Mouse (Mus musculus) lung, postnatal 4 days (tissue): ENCODE data around the gene Mvb12b.

Source experiments
- DNase-seq, 2 experiments: peaks; one replicate each; pipeline ENCODE4 v3.0.0; 2021

Gene Mvb12b

DNA sequence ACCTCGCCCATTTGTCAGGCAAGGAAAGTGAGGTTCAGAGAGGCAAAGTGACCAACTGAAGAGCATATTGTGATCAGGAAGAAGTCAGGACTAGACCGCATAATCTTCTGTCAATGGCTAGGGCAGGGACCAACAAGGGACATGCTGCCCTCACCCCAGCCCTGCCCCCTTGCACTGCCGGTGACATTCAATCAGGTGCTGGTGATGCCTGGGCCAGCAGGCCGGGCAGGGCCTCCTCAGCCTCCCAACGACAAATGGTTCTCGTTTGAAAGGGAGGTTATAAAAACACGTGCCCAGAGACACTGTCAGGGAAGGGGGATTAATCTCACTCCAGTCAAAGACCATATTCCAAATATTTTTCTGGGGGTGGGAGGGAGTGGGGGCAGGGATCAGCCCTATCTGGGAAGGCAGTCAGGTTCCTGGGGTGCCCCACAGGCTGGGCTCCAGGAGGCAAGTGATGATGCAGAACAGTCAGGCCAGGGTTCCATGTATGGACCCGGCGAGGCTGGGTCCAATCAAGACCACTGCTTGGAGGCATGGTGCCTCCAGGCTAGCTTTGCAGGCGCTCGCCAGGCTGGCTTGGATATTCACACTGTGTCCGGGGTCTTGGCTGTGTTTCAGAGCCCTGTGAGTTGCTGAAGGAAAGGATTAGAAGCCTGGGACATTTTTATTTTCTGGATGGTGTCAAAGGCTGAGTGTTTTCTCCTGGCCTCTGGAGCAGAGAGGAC, 168.2 kb downstream of the Mvb12b start:
- no peak for DNase-seq

DNA sequence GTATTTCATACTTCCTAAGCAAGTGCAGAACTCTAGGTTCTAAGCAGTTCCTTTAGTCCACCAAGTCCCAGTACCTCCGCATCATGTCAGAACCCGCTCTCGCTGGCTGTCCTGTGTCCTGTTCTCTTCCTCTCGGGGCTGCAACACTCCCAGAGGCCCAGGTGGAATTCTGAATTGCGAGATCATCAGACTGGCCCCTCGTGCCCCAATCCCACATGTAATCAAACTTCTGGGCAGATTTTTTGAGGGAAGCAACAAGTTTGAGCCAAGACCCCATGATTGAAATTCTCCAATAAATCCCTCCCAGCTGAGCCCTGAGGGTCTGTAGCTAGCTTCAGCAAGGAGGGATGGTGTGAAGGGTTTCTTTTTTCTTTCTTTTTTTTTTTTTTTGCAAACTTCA, 169.2 kb downstream of the Mvb12b start:
- DNase-seq, result no peak

DNA sequence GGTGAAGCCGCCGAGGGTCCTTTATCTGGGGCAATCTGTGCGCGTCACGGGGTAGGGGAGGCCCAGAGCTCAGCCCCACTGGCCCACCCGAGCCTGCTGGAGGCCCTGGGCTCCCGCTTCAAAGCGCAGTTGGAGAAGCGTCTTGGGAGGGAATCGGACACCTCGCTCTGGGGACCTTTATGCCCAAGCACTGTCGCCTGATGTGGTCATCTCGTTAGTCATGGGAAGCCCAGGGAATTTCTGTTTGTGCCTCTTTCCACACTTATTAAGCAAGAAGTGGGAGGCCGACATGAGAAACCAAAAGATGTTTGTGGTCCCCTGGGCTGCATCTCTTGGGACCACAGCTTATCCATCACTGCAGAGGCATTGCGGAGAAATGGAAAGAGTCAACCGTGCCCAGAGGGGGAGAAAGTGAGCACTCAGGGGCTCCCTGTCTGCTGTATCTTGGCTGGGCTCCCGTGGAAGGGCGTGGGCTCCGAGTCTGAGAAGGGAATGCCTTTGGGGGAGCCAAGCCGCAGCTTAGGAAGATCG, 169.9 kb downstream of the Mvb12b start:
- DNase-seq, result no peak

DNA sequence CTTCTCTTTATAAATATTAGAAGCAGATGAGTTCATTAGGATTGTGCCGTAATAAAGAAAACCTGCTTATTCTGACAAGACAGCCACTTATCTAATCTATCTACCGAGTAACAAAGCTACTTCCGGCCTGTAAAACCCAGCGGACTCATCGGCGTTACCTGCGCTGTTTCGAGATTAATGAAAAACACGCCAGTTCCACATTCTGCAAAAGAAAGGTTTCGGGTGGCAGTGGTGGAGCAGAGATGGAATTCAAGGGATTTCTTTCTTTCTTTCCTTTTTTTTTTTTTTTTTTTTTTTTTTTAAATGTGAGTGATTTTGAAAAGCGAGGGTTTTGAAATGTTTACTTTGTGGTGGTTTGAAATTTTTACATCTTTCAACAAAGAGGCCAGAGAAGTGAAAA, 170.4 kb downstream of the Mvb12b start:
- no peak for DNase-seq

DNA sequence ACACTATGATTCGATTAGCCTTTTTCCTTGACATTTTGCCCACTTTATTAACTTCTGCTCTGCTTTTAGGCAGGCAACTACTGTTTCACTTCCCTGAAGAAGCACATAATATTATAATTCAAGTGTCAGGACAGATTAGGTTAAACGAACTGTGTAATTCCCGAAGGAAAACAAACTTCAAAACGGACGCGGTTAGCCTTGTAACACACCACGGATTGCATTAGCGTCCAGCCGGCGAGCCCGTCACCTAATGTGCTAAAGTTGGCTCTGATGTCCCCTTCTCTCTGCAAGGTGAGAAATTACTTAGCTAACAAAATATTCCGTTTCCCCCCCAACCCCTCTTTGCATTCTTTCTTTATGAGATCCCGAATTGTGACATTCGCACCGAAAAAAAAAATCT, 170.9 kb downstream of the Mvb12b start:
- DNase-seq, result no peak

DNA sequence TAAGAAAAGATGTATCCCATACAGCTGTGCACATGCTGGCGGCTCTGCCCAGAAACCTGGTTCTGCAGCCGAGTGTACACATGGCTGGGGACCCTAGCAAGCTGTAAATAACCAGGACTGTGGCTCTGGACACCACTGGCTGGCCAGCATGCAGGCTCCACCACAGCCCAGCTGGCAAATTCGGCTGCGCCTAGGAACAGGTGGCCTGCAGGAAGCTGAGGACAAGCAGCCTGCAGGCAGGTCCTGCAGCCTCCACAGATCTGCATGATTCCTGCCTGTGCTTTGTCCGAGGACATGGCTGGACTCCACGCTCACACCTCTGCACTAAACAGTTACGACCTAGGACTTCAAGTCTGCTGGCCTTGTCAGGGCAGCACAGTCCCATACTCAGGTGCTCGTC, 172.8 kb downstream of the Mvb12b start:
- DNase-seq, result no peak

DNA sequence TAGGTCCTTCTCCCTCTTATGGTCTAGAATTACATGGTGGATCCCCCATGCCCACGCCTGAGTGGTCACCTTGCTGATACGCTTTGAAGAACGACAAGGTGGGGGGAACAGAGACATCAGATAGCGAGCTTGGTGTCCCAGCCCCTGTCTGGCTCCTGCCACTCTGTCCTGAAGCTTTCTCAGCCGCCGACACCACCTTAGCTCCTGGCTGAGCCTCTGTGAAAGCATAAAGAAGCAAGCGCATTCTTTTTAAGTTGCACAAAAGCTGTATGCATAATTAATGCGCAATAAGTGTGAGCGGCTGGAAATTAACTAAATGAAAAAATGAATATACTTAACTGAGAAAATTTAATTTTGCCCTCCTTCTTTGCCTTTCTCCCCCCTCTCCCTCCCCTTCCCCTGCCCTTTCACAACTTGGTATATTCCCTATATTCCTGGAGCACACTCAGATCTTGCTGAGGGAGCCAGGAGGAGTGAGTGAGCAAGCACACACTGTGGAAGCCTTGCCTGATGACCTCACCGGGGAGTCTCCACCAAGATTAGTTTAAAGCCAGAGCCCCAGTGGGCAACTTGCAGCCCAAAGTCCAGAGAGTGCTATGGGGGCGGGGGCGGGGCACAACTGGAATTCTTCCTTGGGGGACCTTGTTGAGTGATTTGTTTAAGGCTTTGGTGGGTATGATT, 174.0 kb downstream of the Mvb12b start:
- no peak for DNase-seq

DNA sequence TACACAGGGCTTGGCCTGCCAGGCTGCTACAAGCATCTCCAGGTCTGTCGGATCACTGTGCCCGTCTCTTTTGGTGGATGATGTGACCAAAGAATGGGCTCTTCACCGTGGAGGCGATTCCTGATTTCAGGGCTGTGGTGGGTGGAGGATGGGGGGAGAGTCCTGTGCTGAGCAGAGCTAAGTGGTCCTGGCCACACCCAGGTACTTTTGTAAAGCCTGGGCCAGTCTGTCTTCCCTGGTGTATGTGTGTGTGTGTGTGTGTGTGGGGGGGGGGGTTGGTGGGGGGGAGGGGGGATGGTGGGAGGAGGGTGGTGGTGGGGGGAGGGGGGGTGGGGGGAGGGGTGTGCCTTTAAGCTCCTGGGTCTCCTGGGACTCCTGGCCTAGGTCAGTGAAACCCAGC, 174.9 kb downstream of the Mvb12b start:
- DNase-seq, result no peak

DNA sequence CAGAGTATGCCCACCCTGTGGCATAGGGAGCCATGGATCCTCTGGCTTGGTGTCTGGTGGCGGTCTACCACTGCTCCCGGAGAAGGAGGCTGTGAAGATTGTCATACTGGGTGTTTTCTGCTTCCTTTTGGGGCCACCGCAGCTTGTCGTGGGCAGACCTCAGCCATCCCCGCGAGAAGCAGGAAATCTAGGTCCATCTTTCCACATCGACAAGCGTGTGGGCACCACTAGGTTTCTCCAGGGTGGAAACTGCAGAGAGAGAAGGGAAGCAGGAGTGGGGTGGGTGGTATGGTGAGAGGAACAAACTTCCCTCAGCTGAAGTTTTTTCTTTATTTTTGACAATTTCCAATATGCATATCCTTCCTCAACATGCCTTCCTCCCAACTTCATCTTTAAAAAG, 178.9 kb downstream of the Mvb12b start:
- DNase-seq, result no peak

DNA sequence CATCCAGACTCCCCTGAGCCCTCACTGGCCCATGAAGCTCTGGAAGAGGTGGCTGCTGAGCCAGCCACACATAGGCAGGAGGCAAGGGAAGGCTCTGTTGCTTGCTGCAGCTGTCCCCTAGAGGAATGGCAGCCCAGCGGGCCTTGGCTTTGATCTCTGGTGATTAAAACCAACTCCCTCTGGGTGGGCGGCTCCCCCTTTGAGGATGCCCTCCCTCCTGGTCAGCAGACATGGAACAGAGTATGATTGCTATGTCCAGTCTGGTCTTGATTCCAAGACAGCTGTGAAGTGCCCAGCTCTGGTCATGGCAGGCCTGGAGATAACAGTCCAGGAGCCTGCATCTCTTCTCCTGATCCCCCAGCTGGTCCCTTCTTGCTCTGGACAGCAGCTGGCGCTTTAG, 179.7 kb downstream of the Mvb12b start:
- no peak for DNase-seq

DNA sequence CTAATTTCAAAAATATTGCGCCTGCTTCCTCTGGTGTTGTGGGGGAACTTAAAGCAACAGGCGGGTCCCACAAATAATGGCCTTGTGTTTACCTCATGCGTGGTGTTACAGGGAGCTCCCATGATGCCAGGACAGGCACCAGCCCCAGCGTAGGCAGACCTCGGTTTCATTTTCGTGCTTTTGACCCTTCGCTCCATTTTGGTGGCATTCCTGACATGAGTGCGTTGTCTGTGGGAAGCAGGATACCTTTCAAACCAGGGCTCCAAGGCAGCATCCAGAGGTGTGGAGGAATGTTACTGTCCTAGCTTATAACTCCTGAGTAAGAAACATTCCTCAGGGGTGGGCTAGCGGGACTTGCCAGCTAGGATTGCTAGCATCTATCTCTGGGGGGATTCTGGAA, 181.3 kb downstream of the Mvb12b start:
- DNase-seq, result no peak

DNA sequence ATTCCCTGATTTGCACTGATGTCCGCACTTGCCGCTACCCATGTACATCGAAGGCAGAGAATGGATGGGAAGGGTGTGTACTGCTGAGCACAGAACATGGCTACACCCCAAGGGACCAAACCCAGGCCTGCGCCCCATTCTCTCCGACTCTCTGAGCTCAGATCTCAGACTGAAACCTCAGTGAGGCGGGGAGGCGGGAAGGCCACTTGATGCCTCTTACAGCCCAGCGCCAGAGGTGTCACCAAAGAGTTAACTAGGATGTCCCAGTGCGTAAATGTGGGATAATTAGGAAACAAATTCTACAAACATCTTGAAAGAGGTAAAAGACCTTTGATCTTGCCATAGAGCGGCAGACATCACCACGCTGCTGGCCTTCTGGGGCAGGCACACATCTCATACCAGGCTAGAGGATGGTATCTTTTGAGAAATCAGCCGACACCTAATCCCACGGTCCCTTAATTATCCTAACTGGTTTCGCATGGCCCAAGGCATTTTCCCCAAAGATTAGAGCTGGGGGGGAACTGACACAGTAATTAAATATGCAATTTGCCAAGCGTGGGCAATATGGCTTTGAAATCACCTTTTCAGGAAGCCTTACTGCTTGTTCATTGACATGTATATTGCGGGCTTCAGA, 181.9 kb downstream of the Mvb12b start:
- no peak for DNase-seq

DNA sequence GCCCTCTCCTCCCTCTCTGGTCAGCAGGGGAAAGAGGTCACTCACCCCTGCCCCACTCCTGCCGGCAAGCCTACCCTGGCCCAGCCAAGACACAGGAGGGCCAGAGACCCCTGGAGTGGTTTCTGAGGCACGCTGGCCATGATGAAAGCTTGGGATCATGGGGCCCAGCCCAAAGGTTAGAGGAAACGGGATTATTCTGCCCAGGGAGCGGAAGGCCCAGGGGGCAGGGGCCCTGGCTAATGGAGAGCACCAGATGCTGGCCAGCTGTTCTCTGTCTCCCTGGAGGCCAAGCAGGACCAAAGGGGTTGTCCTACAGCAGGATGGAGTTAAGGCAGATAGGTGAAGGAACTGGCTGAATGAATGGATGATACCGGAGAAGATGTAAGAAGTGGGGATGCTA, 184.5 kb downstream of the Mvb12b start:
- DNase-seq, result no peak

DNA sequence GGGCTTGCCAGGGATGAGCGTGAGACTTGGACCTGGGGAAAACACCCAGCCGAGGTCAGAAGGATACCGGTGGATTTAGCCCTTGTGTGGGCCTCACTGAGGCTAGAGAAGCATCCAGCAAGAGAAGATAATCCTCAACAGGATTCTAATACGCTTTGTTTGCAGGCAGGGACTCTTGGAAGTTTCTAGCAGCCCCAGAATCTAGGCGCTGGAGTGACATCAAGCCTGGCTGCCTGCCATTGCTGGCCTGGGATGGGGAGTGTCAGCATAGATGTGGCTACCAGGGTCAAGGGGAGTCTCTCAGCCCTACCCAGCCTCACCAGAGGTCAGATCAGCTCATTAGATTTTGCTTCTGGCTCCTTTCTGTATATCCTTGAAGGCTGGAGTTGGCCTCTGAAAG, 185.0 kb downstream of the Mvb12b start:
- DNase-seq, result peak; percentile 37 to 59

DNA sequence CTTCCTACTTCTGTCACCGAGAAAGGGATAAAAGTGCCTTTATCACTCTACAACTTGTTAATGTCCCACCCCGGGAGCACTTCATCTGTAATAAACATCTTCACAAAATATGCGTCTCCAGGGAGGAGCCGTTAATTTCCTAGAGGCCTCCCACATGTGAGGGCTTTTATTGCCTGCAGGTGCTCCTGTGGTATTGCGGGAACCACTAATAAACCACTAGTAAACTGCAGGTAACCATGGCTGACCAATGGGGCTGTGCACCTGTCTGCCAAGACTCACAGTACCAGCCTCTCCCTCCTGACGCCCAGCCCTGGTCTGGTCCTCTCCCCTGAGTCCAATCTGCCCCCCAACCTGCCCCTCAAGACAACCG, 186.3 kb downstream of the Mvb12b start:
- no peak for DNase-seq

DNA sequence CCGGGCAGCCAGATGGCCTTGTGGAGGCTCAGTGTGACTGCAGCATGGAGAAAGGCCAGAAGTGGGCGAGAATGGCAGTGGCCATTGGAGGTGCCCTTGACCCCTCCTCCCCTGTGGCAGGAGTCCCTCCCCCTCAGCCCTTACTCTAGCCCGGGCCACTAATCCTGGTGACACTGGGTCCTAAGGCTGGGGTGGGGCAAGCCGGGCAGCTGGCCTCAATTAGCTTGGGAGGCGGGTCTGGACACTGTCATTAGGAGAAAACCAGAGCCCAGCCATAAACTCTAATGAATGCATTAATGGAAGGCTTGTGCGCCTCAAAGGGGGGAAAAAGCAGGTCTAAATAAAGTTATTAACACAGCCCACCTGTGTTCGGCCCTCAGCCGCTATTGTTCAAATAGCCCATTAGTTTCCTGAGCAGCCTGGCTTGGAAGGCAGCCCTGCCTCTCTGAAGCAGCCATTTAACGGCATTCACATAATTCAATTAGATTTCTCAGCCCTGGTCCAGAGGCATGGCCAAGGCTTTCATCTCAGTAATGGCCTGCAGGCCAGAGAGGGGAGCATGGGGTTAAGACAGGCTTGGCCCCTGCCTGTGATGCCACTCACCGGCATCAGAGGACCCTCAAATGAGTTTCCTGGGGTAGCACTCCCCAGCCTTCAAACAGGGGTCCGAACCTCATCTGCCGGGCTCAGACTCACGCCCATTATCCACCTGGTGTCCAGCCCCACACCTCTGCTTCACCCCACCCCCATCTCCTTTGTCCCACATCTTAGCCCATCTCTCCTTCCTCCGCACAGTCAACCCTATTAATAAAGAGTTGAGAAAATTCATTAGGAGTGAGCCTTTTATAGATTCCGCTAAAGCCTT, 186.9 kb downstream of the Mvb12b start:
- DNase-seq, result no peak

DNA sequence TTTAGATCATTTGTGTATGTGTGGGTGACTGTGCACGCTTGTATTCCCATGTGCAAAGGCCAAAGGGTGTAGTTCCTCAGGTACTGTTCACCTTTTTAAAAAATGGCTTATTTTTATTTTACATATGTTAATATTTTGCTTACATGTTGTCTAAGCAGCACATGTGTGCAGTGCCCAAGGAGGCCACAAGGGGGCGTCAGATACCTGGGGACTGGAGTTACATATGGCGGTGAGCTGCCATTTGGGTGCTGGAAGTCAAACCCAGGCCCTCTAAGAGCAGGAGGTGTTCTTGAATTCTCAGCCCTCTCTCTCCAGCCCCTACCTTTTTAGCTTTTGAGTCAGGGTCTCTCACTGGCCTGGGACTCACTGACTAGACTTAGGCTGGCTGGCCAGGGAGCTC, 188.8 kb downstream of the Mvb12b start:
- no peak for DNase-seq

DNA sequence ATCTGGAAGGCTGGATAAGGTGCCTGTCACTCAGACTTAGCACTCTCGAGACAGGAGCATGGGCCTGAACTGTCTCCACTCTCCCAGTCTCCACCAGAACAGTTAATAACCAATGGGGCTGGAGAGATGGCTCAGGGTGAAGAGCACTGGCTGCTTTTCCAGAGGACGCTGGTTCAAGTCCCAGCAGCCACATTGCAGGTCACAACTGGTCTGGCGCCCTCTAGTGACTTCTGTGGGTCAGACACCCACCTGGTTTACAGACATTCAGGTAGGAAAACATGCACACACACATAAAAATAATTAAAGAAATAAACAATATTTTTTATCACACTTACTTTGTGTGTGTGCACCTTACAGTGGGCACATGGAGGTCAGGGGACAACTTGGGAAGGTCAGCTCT, 191.3 kb downstream of the Mvb12b start:
- DNase-seq, result no peak

DNA sequence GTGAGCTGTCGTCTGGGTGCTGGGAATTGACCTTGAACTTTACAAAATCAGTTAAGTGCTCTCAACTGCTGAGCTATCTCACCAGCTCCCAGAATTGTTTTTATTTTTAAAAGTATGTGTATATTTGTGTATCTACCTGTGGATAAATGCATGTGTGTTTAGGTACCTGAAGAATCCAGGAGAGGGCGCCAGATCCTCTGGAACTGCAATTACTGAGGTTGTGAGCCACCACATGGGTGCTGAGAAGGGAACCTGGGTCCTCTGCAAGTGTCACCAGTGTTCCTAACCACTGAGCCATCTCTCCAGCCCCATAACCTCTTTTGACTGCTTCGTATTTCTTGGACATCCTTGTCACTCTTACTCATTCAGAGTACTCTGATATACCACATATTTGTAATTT, 193.8 kb downstream of the Mvb12b start:
- DNase-seq, result no peak

DNA sequence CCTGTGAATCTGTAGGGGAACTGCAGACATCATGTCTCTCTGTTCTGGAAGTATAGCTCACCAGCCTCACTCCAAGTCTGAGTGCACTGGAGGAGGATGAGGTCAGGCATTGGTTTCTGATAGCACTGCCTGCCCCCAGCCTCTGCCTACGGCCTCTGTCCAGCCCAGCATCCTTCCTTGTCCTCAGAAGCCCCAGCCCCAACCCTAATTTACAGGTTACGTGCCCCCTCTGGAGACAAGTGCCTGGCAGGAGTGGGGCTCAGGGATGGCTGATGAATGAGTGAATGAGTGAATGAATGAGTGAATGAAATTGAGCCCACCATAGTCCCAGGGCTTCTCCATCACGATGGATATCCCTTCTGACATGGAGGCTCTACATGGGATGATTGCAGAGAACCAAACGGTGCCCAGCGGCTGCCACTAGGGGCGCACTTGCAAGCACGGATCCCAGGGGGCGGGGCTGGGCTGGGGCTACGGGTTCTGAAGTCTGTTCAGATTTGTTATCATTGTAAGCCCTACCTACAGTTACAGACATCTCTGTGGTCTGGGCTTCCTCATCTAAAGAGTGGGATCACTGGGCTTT, 197.8 kb downstream of the Mvb12b start:
- DNase-seq, result peak; percentile 41 to 63

DNA sequence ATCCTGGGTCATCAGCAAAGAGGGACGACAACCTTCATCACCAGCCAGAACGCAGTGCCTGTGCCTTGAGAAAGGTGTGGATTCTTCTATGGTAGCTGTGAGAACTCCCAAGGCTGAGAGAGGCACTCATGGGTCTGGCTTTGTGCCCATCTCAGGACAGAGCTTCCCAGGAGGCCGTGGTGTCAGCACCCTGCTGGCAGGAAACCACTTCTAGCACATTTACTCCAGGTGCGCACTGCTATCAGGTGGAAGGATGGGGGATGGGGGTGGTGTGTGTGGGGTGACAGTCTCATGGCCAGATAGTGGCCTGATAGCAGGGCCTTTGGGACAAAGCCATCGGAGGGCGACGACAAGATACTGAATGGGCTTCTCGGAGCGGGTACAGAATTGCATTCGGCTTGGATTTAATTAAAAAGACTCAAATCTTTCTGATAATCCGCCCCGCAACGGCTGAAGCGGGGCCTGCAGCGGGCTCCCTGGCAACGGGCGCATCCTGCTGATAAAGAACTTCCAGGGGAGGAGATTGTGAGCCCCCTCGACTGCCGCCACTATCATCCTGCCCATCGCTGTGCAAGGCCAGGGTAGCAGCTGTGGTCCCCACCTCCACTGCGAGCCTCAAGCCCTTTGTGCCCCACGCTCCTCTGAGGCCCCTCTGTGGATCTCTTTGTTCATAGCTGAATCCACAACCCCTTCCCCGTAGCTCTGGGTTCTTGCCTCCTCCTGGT, 198.4 kb downstream of the Mvb12b start:
- no peak for DNase-seq

DNA sequence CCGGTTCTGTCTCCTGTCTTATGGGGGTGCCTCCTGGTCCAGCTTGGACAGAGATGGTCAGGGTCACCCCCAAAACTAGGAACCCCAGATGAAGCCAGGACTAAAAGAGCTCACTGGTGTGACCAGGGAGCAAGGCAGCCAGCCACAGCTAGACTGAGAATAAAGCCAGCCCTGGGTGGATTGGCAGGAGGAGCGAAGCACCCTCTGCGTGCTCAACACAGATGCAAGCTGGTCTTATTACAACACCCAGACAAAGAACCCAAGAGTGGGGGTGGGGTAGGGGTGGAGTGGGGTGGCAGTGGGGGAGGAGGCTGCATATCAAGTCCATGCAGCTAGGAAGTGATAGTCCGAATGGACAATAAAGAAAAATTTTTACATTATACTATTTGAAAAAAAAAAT, 204.2 kb downstream of the Mvb12b start:
- no peak for DNase-seq
